Mouse (Mus musculus) liver, embryonic 14.5 days (tissue): Measurements from ENCODE around the gene 4930404N11Rik. TPM values are rescaled to one million over a fixed set of nuclear protein-coding genes. Genes with fewer than 3 reads are reported as not detected.
A peak's percentile ranks its signal among the peaks of the same experiment; 100 is the strongest.

ENCODE experiments used
- ATAC-seq: fragments of 200-750 bp; cut with Nextera tagmentation; 2 replicates; pipeline ENCODE4 v1.8.0; 2017; ENCODE audit warnings: moderate number of reproducible peaks, mild to moderate bottlenecking, moderate library complexity; ENCODE audit not compliant: insufficient read depth
- DNase-seq, 3 experiments: peaks; one replicate each; pipeline ENCODE4 v3.0.0-alpha.2; 2012 to 2013; ENCODE audit warnings: low read depth in 3 of 3, low spot score in 3 of 3
- H3K27ac ChIP-seq: fragments of 300-500 bp; sonication (generic); 2 replicates; pipeline ENCODE4 v1.5.1; 2014; ENCODE audit warnings: moderate library complexity, mild to moderate bottlenecking, control low read depth, inconsistent platforms
- H3K27me3 ChIP-seq: fragments of 300-500 bp; sonication (generic); 2 replicates; pipeline ENCODE4 v1.6.1; 2014; ENCODE audit warnings: mild to moderate bottlenecking, low read length, moderate library complexity; ENCODE audit not compliant: control insufficient read depth, insufficient read depth
- H3K36me3 ChIP-seq: fragments of 300-500 bp; sonication (generic); replicated peaks from 2 replicates; pipeline ENCODE4 v1.6.1; 2014; ENCODE audit warnings: low read depth; ENCODE audit not compliant: control insufficient read depth, insufficient read depth
- H3K4me1 ChIP-seq, 2 experiments: fragments of 200-500 bp in 1 of 2; fragments of 300-500 bp in 1 of 2; sonication (generic) in 1 of 2; replicated peaks; 2 replicates each; pipeline ENCODE4 v1.6.1; 2012 to 2014; ENCODE audit warnings: antibody characterized with exemption in 1 of 2, inconsistent platforms in 1 of 2, low read length in 1 of 2; ENCODE audit not compliant: control insufficient read depth in 2 of 2, insufficient read depth in 2 of 2
- H3K4me2 ChIP-seq: fragments of 300-500 bp; sonication (generic); 2 replicates; pipeline ENCODE4 v1.6.1; 2014; ENCODE audit warnings: low read depth, mild to moderate bottlenecking, control low read depth, moderate library complexity
- H3K4me3 ChIP-seq, 2 experiments: fragments of 200-500 bp in 1 of 2; fragments of 300-500 bp in 1 of 2; sonication (generic) in 1 of 2; 2 replicates each; pipeline ENCODE4 v1.5.1; 2012 to 2014; ENCODE audit warnings: low read depth in 2 of 2, low read length in 2 of 2, mild to moderate bottlenecking in 2 of 2, control low read depth in 1 of 2, inconsistent platforms in 1 of 2, moderate library complexity in 1 of 2; ENCODE audit not compliant: insufficient read depth in 1 of 2
- H3K9ac ChIP-seq: fragments of 300-500 bp; sonication (generic); replicated peaks from 2 replicates; pipeline ENCODE4 v1.6.1; 2014; ENCODE audit warnings: mild to moderate bottlenecking, control low read depth, moderate library complexity
- H3K9me3 ChIP-seq: fragments of 300-500 bp; sonication (generic); 2 replicates; pipeline ENCODE4 v1.6.1; 2016; ENCODE audit warnings: low read length, mixed read lengths; ENCODE audit not compliant: control insufficient read depth
- CTCF ChIP-seq: IDR thresholded peaks from 2 replicates; pipeline ENCODE4 v1.5.1; 2016; ENCODE audit warnings: antibody characterized with exemption, low read depth, control low read depth
- EP300 ChIP-seq: IDR thresholded peaks from 2 replicates; pipeline ENCODE4 v1.6.1; 2016; ENCODE audit warnings: antibody characterized with exemption, low read depth
- WGBS: fragments of 180-500 bp; shearing (Covaris S2); extraction: QIAGEN DNeasy Blood & Tissue Kit; methylation state at CpG from one replicate; pipeline ENCODE4 v1.1.7; 2014; ENCODE audit not compliant: insufficient replicate concordance; 5-methylcytosine and 5-hydroxymethylcytosine counted together
- polyA plus RNA-seq, 2 experiments: library from polyadenylated mRNA; depleted of rRNA in 1 of 2; stranded (reverse) in 1 of 2; unstranded in 1 of 2; fragments of >200 nt; fragmentation: Nextera tagmentation in 1 of 2; extraction: Ambion mirVana in 1 of 2; gene quantifications; 2 replicates each; pipeline versions ENCODE4 v1.2.1 to v1.2.3; 2012 to 2014

4930404N11Rik gene
- polyA plus RNA-seq, 2 experiments: 0.55 to 0.60 TPM

GRCm38 (mm10) chr10:81358209-81358608 lies 7.4 kb downstream of the 4930404N11Rik start:
- ATAC-seq: no peak
- H3K4me3 ChIP-seq: peak overlapping the region; percentile 64 to 88
- H3K36me3 ChIP-seq: peaks cover 17% of the 10 kb centered on the region
- 17% methylated on average over 4 of the region's 4 CpGs for WGBS
- no peak for TF ChIP-seq CTCF
- TF ChIP-seq EP300: no peak
- no peak for DNase-seq
- no peaks in the 10 kb centered on the region for H3K27me3 ChIP-seq
- H3K4me2 ChIP-seq: peak overlapping the region; percentile 82
- H3K27ac ChIP-seq: peak overlapping the region; percentile 86
- no peaks in the 10 kb centered on the region for H3K9me3 ChIP-seq
- peak overlapping the region; percentile 89 for H3K9ac ChIP-seq
- peaks cover 47 to 52% of the 10 kb centered on the region in 2 experiments for H3K4me1 ChIP-seq

- H3K27me3 ChIP-seq: no peaks in the 10 kb centered on the region
- H3K9me3 ChIP-seq: no peaks in the 10 kb centered on the region
- H3K4me1 ChIP-seq: peaks cover 43 to 51% of the 10 kb centered on the region in 2 experiments
- DNase-seq: peak; percentile 82 to 85 (median 83)
- TF ChIP-seq EP300 (no peak), CTCF (no peak)
- 2% methylated on average over 70 of the region's 79 CpGs for WGBS
- H3K9ac ChIP-seq: peak within 1 kb of the TSS; percentile 89
- ATAC-seq: peak; percentile 84
- peak within 1 kb of the TSS; percentile 86 for H3K27ac ChIP-seq
- H3K4me3 ChIP-seq: peak within 1 kb of the TSS; percentile 64 to 88
- peak within 1 kb of the TSS; percentile 82 for H3K4me2 ChIP-seq
- H3K36me3 ChIP-seq: peaks cover 13% of the 10 kb centered on the region
Observed at GRCm38 (mm10) chr10:81356991-81357844, 8.4 kb downstream of the 4930404N11Rik start, which contains the start of gene Mfsd12. TSS of gene Mfsd12 (plus strand) at chr10:81357491.

- DNase-seq (no peak), ATAC-seq (no peak)
- Histone ChIP-seq H3K27me3 (no peaks in the 10 kb centered on the region), H3K36me3 (peaks cover 7% of the 10 kb centered on the region), H3K9me3 (no peaks in the 10 kb centered on the region), H3K9ac (peak overlapping the region; percentile 77), H3K4me2 (peak overlapping the region; percentile 82), H3K4me1 (peaks cover 43 to 51% of the 10 kb centered on the region in 2 experiments), H3K4me3 (peak overlapping the region; percentile 54 to 64), H3K27ac (peak overlapping the region; percentile 63)
- 24% methylated on average over 12 of the region's 12 CpGs for WGBS
- TF ChIP-seq CTCF (no peak), EP300 (no peak)
Observed at GRCm38 (mm10) chr10:81356352-81356990, 9.1 kb downstream of the 4930404N11Rik start.

GRCm38 (mm10) chr10:81355533-81355932 lies 10.1 kb downstream of the 4930404N11Rik start:
- Histone ChIP-seq H3K9me3 (no peaks in the 10 kb centered on the region), H3K4me1 (peaks cover 41 to 50% of the 10 kb centered on the region in 2 experiments), H3K27me3 (no peaks in the 10 kb centered on the region), H3K9ac (no peak overlapping the region), H3K4me2 (no peak overlapping the region), H3K4me3 (no peak overlapping the region), H3K36me3 (no peaks in the 10 kb centered on the region; the same call in 1 of the 2 replicates), H3K27ac (no peak overlapping the region)
- DNase-seq: no peak
- 54% methylated on average over 4 of the region's 4 CpGs for WGBS
- TF ChIP-seq EP300: no peak
- no peak for TF ChIP-seq CTCF
- no peak for ATAC-seq
